Mouse (Mus musculus): ENCODE results near the gene Ears2. TPM values are rescaled to one million over a fixed set of nuclear protein-coding genes. Genes with fewer than 3 reads are reported as not detected.

Gene Ears2
- total and polyA plus RNA-seq, 2 experiments: 9.8 to 15.2 TPM

DNA sequence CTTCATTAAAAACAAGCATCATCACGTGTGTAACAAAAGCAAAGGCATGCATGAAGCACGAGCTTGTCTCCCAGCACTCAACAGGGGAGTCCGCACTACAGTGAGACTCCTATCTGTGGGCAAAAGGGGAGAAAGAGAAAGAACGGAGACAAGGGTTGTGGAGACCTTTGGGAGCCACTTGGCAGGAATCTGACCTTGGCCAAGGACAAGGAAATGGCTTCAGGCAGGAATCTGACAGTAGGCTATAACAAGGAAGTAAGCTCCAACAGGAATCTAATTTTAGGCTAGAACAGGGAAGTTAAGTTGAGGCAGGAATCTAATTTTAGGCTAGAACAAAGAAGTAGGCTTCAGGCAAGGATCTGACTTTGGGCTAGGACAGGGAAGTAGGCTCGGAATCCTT lies 71.1 kb downstream of the Ears2 start:
- no peak overlapping the region for H3K9ac ChIP-seq (ENCODE audit: low read depth, low read length)
- DNase-seq (ENCODE audit: extremely low read depth, low read depth, low spot score): no peak
- no peak overlapping the region for H3K4me3 ChIP-seq (ENCODE audit: insufficient read depth, low read depth, low read length)
- no peaks in the 10 kb centered on the region for H3K4me1 ChIP-seq (ENCODE audit: control insufficient read depth, insufficient read depth, low read length)
- H3K79me2 ChIP-seq (ENCODE audit: control insufficient read depth, insufficient read depth, low read length): no peaks in the 10 kb centered on the region
- H3K27ac ChIP-seq (replicated peaks; ENCODE audit: insufficient read depth, low read depth, low read length): no peak overlapping the region
- peaks cover 28% of the 10 kb centered on the region for H3K36me3 ChIP-seq (ENCODE audit: control insufficient read depth, insufficient read depth, low read length)
- WGBS: 89% methylated on average over 5 of the region's 5 CpGs
- no peaks in the 10 kb centered on the region; the same call in 1 of the 2 replicates for H3K27me3 ChIP-seq (ENCODE audit: control insufficient read depth, insufficient read depth, low read length)
- TF ChIP-seq CTCF (IDR thresholded peaks at IDR 0.05; ENCODE audit: low read depth, low read length) (no peak), POLR2A (IDR thresholded peaks at IDR 0.05; ENCODE audit: extremely low read depth, insufficient read depth, low read length) (no peak)

Other genes starting within 250 kb of the Ears2 start
- not detected in 2 replicates for gene Scnn1b, start 202.2 kb downstream of the Ears2 start, total RNA-seq (2014; rRNA removed)
- 0.05 TPM in 1 of 2 replicates, not detected in the other for gene Scnn1b, start 202.2 kb downstream of the Ears2 start, polyA plus RNA-seq (2012; rRNA removed)
- gene Cog7, start 85.6 kb downstream of the Ears2 start, total RNA-seq (2014; rRNA removed): 15.4 and 17.8 TPM in 2 replicates
- 15.6 and 17.6 TPM in 2 replicates for gene Cog7, start 85.6 kb downstream of the Ears2 start, polyA plus RNA-seq (2012; rRNA removed)
- gene Gga2, start 46.0 kb downstream of the Ears2 start, total RNA-seq (2014; rRNA removed): 6.8 and 7.7 TPM in 2 replicates
- 13.5 and 15.5 TPM in 2 replicates for gene Gga2, start 46.0 kb downstream of the Ears2 start, polyA plus RNA-seq (2012; rRNA removed)
- 15.2 and 21.0 TPM in 2 replicates for gene Ubfd1, start 88 bp downstream of the Ears2 start, total RNA-seq (2014; rRNA removed)
- gene Ubfd1, start 88 bp downstream of the Ears2 start, polyA plus RNA-seq (2012; rRNA removed): 14.4 and 15.8 TPM in 2 replicates
- gene Ndufab1, start 34.6 kb upstream of the Ears2 start, total RNA-seq (2014; rRNA removed): 72.3 and 84.0 TPM in 2 replicates
- 379 and 468 TPM in 2 replicates for gene Ndufab1, start 34.6 kb upstream of the Ears2 start, polyA plus RNA-seq (2012; rRNA removed)
- gene Palb2, start 65.7 kb upstream of the Ears2 start, total RNA-seq (2014; rRNA removed): 0.83 and 1.4 TPM in 2 replicates
- gene Palb2, start 65.7 kb upstream of the Ears2 start, polyA plus RNA-seq (2012; rRNA removed): 0.23 and 0.51 TPM in 2 replicates
- 13.9 and 14.6 TPM in 2 replicates for gene Dctn5, start 65.8 kb upstream of the Ears2 start, total RNA-seq (2014; rRNA removed)
- 30.0 and 32.7 TPM in 2 replicates for gene Dctn5, start 65.8 kb upstream of the Ears2 start, polyA plus RNA-seq (2012; rRNA removed)
- 0.40 and 0.74 TPM in 2 replicates for gene Plk1, start 92.2 kb upstream of the Ears2 start, total RNA-seq (2014; rRNA removed)
- 0.24 and 0.42 TPM in 2 replicates for gene Plk1, start 92.2 kb upstream of the Ears2 start, polyA plus RNA-seq (2012; rRNA removed)
- not detected in 2 replicates for gene Ern2, start 118.9 kb upstream of the Ears2 start, total RNA-seq (2014; rRNA removed)
- 0.04 and 0.10 TPM in 2 replicates for gene Ern2, start 118.9 kb upstream of the Ears2 start, polyA plus RNA-seq (2012; rRNA removed)
- gene Chp2, start 152.2 kb upstream of the Ears2 start, total RNA-seq (2014; rRNA removed): 4.5 and 5.3 TPM in 2 replicates
- 2.5 and 2.8 TPM in 2 replicates for gene Chp2, start 152.2 kb upstream of the Ears2 start, polyA plus RNA-seq (2012; rRNA removed)
- 3.7 and 5.6 TPM in 2 replicates for gene Prkcb, start 221.5 kb upstream of the Ears2 start, total RNA-seq (2014; rRNA removed)
- gene Prkcb, start 221.5 kb upstream of the Ears2 start, polyA plus RNA-seq (2012; rRNA removed): 1.5 and 2.5 TPM in 2 replicates

Data from liver, adult 2 months (tissue).